Mouse (Mus musculus) B cell, adult 2 months (primary cell): Measurements from ENCODE around the gene Msi2.

Experiments used
- DNase-seq, 2 experiments: peaks; one replicate each; pipeline ENCODE4 v3.0.0; 2022

The Msi2 gene

DNA sequence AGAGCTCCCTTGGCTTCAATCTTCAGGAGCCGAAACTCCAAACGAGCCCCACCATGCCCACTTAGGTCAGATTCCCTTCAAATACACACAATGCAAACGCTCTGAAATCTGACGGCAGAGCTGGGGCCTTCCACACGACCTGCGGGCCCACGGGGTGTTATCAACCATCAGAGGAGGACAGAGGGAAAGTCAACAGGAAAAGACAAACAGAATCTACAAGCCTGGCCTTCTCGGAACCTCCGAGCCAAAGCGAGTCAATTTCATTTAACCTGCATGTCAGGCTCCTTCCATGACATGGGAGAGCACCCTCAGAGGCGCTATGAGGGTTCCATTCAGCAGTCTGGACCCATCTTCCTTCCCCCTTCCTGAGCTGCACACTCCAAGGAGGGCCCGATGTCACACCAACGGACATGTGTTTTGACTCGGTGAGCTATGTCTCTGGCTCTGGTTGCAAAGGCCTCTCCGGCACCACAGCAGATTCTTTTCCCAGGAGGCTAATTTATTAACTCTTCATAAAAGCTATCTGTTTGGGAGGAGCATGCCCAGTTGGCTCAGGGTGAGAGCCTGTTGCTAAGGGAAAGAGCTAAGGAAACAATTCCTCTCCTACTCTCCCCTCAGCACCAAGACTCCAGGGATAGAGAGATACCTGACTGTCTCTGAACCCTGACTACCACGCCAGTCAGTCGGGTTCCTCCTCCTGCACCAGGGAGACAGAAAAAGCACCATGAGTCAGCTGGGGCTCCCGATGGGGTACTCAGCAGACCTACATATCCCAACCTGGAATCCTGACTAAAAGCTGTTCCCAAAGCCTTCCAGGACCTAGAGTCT is 42.6 kb downstream of the Msi2 start:
- DNase-seq, result no peak

GRCm38 (mm10) chr11:88674075-88674474 is 44.2 kb downstream of the Msi2 start:
- DNase-seq, result no peak

DNA sequence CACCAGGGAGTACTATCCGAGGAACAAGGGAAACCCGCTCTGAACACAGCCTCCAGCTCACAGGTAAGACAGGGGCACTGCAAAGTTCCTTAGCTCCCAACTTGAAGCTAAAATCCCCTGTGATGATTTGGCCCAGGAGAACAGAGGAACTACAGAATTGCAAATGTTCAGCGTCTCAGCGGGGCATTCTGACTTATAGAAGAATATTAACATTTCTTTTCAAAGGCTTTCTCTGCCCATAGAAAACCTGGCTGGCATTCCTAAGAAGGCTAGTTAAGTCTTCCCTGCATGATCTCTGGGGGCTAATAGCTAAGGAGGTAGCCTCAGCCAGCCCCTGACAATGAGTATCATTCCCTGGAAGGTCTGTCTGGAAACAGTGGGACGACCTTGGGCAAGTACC is 47.4 kb downstream of the Msi2 start:
- DNase-seq, result no peak

DNA sequence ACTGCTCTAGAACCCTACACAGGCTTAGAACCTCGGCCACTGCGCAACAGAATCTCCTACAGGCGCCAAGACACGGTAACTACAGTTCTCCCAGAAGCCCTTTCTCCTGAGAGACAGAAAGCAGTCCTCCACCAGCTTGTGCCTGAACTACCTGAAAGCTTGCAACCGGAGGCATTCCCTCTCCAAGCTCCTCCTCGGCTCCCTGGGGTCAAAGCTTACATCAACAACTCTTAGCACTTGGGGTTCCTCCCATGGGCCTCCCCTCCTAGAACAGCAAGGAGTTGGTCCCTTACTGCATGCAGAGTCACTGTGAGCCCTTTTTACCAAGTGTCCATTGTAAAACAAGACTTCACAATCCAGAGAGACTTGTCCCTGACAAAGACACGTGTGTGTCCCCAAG is 49.2 kb downstream of the Msi2 start:
- DNase-seq, result no peak

- no peak for DNase-seq
Measured at GRCm38 (mm10) chr11:88668345-88668744, 50.0 kb downstream of the Msi2 start.

DNA sequence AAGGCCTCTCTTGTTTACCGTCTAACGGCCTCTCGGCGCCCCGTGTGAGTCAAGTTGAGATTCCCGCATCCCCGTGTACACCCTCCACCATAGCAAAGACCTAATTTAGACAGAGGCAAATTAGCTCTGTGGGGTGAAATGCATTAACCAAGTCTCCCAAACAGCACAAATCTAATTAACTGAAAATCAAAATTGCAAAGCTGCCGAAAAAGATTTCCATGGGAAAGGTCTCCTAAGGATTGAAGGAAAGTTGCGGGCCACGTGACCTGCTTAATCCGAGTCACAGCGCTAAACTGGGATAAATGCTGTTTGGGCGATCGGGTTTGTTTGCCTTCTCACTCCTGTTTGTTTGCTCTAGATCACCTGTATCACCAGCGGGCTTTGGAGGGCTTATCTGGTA is 52.5 kb downstream of the Msi2 start:
- DNase-seq, result no peak

- DNase-seq, result no peak
Measured at GRCm38 (mm10) chr11:88661444-88662180, 56.7 kb downstream of the Msi2 start.

- no peak for DNase-seq
Measured at GRCm38 (mm10) chr11:88660404-88660803, 57.9 kb downstream of the Msi2 start.

- no peak for DNase-seq
Measured at GRCm38 (mm10) chr11:88658926-88659325, 59.4 kb downstream of the Msi2 start.

GRCm38 (mm10) chr11:88655786-88656185 is 62.5 kb downstream of the Msi2 start:
- DNase-seq, result no peak

DNA sequence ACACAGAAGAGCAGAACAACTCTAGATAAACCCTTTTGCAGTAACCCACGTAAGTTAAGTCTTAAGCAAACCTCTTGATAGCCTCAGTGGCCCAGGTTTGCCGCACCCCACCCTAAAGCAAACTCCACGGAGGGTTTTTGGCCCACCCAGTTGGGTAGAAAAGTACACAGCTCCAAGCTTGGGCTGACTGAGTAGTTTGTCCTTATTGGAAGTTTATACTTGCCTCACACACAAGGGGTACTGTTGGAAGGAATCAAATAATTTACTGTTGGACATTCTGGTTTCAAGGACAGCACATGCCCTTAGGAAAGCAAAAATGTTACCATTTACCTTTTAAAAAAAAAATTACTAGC is 63.1 kb downstream of the Msi2 start:
- DNase-seq, result no peak

DNA sequence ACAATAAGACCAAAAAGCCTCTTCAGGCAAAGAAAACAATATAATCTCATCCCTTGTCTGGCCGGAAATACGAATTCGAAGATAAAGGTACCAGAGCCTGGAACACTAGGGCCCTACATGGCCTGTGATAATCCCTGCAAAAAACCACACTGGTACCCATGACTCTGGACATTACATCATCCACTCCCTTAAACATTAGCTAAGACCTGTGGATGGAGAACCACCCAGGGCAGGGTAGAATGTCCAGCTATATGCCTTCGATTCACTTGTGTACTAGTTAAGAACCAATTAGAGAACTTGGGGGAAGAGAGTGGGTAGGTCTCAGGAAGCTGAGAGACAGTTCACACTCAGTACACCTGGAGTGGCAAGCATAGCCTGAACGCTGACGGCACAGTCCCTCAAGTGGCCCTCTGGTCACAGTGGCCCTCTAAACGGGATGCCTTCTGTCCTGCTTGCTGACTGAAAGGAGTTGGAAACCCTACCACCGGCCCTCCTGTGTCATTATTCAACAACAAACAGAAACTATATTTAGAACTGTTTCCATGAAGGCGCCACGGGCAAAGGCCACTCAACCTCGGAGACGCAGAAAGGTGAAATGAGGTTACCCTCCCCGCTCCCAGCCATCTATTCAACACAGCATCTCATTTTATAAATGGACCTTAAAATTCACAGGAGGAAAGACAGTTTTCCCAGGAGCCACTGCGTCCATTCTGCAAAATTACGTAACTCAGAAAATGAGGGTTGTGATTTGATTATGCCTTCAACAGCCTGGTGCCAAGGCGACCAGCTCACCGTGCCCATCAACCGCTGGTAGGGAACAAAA is 63.7 kb downstream of the Msi2 start:
- no peak for DNase-seq

DNA sequence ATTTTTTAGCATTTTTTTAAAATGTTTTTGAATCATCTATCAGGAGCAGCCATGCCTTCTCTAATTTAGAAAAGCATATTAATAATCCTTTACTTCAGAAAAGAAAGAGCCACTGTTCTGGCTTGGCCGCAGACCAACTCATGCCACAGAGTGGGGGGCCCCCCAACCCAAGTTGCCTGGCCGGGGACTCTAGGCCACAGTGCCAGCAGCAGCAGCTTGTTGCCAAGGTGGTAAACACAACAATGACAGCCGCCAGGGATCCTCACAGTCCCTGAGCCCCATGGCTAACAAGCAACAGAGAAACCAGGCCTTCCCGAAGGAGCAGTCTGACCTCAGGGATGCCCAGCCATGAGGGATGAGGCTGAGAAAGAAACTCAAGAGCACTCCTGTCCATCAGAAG is 68.0 kb downstream of the Msi2 start:
- no peak for DNase-seq

DNA sequence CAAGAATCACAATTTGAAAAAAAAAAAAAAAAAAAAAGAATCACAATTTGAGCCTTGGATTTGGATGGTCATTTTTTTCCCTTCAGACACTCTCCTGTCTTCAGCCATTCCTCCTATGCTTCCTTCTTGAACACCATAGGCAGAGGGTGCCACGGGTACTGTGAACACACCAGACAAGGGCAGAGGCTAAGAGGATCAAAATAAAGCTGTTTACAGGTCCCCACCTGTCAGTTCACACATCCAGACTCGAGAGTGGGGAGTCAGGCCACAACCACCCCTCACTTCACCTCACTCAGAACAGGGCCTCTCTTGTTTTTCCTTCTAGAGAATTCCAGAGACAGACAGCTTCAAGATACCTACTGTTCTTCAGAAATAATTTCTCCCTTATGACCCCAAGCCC is 69.3 kb downstream of the Msi2 start:
- no peak for DNase-seq

DNA sequence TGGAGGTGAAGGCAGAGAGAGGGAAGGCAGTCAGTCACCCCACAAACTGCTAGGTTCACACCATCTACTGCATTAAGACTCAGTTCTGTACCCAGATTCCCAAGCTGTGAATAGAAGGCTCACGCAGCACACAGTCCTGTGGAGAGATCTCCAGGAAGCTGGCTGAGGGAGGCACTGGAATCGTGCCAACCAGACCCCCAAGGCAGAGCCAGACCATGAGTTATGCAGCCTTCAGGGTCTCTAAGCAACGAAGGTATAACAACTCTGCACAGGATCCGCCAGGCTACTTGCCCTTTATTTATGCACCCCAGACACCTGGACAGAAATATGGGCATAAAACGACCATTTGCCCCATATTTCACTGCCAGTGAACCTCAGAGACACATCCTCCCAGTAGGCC is 69.9 kb downstream of the Msi2 start:
- DNase-seq, result no peak

- DNase-seq, result no peak
Measured at GRCm38 (mm10) chr11:88646493-88646892, 71.8 kb downstream of the Msi2 start.

- no peak for DNase-seq
Measured at GRCm38 (mm10) chr11:88645821-88646220, 72.5 kb downstream of the Msi2 start.

DNA sequence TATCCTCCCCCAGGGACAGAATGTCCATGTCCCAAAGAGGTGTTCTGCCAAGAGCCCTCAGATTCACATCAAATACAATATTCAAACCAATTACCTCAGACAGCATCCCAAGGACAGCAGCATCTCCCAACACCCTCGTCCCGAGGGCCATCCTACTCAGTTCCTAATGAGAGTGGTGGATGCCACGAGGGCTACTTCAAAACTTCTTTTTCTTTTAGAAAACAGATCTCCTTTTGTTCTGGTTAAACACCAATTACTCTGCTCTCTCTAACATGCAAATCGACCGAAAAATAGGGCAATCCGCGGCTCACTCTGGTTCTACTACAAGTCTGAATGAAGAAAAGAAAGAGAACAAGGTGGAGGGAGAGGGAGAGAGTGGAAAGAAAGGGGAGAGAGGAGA is 73.6 kb downstream of the Msi2 start:
- no peak for DNase-seq

- DNase-seq, result peak in 1 of 2 experiments; percentile 32
Measured at GRCm38 (mm10) chr11:88639862-88640261, 78.5 kb downstream of the Msi2 start.

DNA sequence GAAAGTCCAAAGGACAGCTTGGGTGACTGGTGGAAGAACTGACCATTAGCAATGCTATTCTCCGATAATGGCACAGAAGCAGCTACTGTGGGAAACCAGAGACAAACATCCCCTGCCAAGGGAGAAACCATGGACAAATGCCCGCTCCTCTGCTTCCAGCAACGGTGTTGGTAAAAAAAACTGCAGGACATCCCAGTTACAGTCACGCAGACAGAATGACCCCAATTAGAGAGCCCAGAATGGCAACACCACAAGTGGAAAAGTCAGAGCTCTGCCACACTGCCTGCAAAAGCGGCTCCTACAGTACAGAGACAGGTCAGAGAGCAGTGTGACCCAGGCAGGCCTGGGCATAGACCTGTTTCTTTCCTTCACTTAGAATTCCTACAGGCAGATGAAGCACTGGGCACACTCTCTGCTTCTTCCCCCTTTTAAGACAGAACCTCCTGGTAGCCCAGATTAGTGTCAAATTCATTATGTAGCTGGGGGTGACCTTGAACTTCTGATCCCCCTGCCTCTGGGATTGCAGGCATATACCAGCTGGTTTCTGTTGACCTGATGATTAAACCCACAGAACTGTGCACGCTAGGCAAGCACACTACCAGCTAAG is 79.3 kb downstream of the Msi2 start:
- DNase-seq, result no peak

DNA sequence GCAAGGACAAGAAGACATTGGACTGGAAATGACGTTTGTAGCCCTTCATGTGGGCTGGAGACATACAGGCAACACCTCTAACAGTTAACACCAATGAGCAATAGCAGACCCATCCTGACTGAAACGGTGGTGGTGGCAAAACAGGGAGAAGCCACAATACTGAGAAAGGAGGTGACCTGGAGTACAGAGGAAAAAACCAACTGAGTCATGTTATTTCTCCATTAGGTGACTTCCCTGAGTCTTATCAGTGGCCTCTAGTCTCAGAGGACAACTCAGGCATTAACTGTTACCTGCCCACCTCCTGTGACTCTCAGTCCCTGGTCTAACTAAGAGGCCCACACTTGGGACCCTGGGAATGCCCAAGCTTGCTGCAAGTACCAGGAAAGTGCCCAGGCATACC is 80.1 kb downstream of the Msi2 start:
- DNase-seq, result no peak

DNA sequence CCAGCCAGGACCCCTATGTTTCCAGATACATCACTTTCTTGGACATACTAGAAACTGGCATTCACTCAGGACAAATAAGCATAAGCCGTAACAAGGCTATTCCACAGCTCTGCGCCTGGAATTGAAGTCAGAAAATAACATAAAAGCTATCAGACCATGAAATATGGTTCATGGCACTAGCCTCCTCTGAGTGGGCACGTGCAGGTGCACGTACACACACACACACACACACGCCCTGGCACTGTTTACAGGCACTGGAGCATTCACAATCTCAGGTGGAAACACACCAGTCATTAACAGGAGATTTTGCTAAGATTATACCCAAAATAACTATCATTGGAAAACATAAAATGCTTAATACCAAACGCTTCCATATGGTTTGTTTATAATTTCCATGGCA is 81.4 kb downstream of the Msi2 start:
- no peak for DNase-seq

DNA sequence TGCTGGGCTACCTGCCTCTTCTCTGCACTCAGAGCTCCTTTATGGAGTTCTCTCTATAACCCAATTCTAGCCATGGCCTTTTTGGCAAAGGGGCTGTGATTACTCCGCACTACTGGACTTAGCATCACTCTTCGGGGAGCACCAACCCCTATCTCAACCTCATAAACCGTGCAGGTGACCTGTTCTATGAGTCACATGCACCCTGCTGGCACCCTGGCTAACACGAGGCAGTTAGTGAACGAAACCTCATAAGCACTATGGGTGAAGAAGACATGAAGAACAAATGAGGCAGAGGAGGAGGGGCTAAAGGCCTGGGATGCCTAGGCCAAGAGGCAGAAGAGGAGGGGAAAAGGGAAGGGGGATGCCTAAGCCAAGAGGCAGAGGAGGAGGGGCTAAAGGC is 82.0 kb downstream of the Msi2 start:
- DNase-seq, result no peak
